Mouse (Mus musculus) liver, embryonic 13.5 days (tissue): ENCODE data around the gene Smad6. TPM values are rescaled to one million over a fixed set of nuclear protein-coding genes. Genes with fewer than 3 reads are reported as not detected.

ENCODE experiments used
- ATAC-seq: fragments of 200-750 bp; cut with Nextera tagmentation; 2 replicates; pipeline ENCODE4 v1.8.0; 2017; ENCODE audit warnings: low read depth, mild to moderate bottlenecking, moderate number of reproducible peaks, moderate library complexity
- DNase-seq: peaks from one replicate; pipeline ENCODE4 v3.0.0; 2022
- H3K27ac ChIP-seq: fragments of 300-500 bp; sonication (generic); 2 replicates; pipeline ENCODE4 v1.5.1; 2015; ENCODE audit warnings: moderate library complexity, mild to moderate bottlenecking, inconsistent platforms
- H3K27me3 ChIP-seq: fragments of 300-500 bp; sonication (generic); 2 replicates; pipeline ENCODE4 v1.6.1; 2015; ENCODE audit warnings: mild to moderate bottlenecking, inconsistent platforms
- H3K36me3 ChIP-seq: fragments of 300-500 bp; sonication (generic); 2 replicates; pipeline ENCODE4 v1.6.1; 2015; ENCODE audit warnings: mild to moderate bottlenecking, inconsistent platforms
- H3K4me1 ChIP-seq: fragments of 300-500 bp; sonication (generic); replicated peaks from 2 replicates; pipeline ENCODE4 v1.6.1; 2015; ENCODE audit warnings: inconsistent platforms
- H3K4me2 ChIP-seq: fragments of 300-500 bp; sonication (generic); 2 replicates; pipeline ENCODE4 v1.6.1; 2015; ENCODE audit warnings: inconsistent platforms, mild to moderate bottlenecking, moderate library complexity
- H3K4me3 ChIP-seq: fragments of 300-500 bp; sonication (generic); replicated peaks from 2 replicates; pipeline ENCODE4 v1.5.1; 2015; ENCODE audit warnings: mild to moderate bottlenecking, inconsistent platforms
- H3K9ac ChIP-seq: fragments of 300-500 bp; sonication (generic); 2 replicates; pipeline ENCODE4 v1.6.1; 2015; ENCODE audit warnings: mild to moderate bottlenecking, inconsistent platforms
- H3K9me3 ChIP-seq: fragments of 300-500 bp; sonication (generic); replicated peaks from 2 replicates; pipeline ENCODE4 v1.6.1; 2016; ENCODE audit warnings: inconsistent platforms
- WGBS: fragments of 180-500 bp; shearing (Covaris S2); methylation state at CpG from one replicate; pipeline ENCODE4 v1.1.7; 2015; ENCODE audit not compliant: insufficient replicate concordance; 5-methylcytosine and 5-hydroxymethylcytosine counted together
- polyA plus RNA-seq: library from polyadenylated mRNA; unstranded; fragments of >200 nt; fragmentation: Nextera tagmentation; extraction: Ambion mirVana; gene quantifications from 2 replicates; pipeline ENCODE4 v1.2.1, GENCODE M21; 2015

The Smad6 gene
- polyA plus RNA-seq, 1 experiment from 2014 or later = 2.5 TPM

GRCm38 (mm10) chr9:63969467-63969866, 52.4 kb downstream of the Smad6 start:
- peaks cover 74% of the 10 kb centered on the region for H3K4me1 ChIP-seq
- 0 out of 2 replicates have a peak, but pooled peaks cover 4% of the 10 kb centered on the region for H3K27me3 ChIP-seq
- DNase-seq (no peak), ATAC-seq (no peak)
- H3K9ac ChIP-seq = no peak overlapping the region
- no peak overlapping the region for H3K4me2 ChIP-seq
- no peak overlapping the region for H3K4me3 ChIP-seq
- no peaks in the 10 kb centered on the region for H3K9me3 ChIP-seq
- H3K36me3 ChIP-seq = no peaks in the 10 kb centered on the region
- WGBS = 73% methylated on average over 10 of the region's 10 CpGs
- no peak overlapping the region for H3K27ac ChIP-seq

- no peaks in the 10 kb centered on the region for H3K9me3 ChIP-seq
- WGBS = 66% methylated on average over 9 of the region's 9 CpGs
- 0 out of 2 replicates have a peak, but pooled peaks cover 4% of the 10 kb centered on the region for H3K27me3 ChIP-seq
- no peak overlapping the region for H3K4me2 ChIP-seq
- no peaks in the 10 kb centered on the region for H3K36me3 ChIP-seq
- no peak for ATAC-seq
- H3K27ac ChIP-seq = no peak overlapping the region
- DNase-seq = no peak
- H3K4me3 ChIP-seq = no peak overlapping the region
- H3K4me1 ChIP-seq = peaks cover 75% of the 10 kb centered on the region
- no peak overlapping the region for H3K9ac ChIP-seq
These were observed 53.3 kb downstream of the Smad6 start for GRCm38 (mm10) chr9:63968592-63968991.

GRCm38 (mm10) chr9:63967408-63968172, 54.3 kb downstream of the Smad6 start:
- H3K4me3 ChIP-seq = no peak overlapping the region
- H3K4me2 ChIP-seq = no peak overlapping the region
- no peaks in the 10 kb centered on the region for H3K9me3 ChIP-seq
- no peak for DNase-seq
- no peak overlapping the region for H3K27ac ChIP-seq
- H3K4me1 ChIP-seq = peaks cover 76% of the 10 kb centered on the region
- 57% methylated on average over 14 of the region's 14 CpGs for WGBS
- H3K9ac ChIP-seq = no peak overlapping the region
- H3K27me3 ChIP-seq = 0 out of 2 replicates have a peak, but pooled peaks cover 4% of the 10 kb centered on the region
- ATAC-seq = no peak
- no peaks in the 10 kb centered on the region for H3K36me3 ChIP-seq

GRCm38 (mm10) chr9:63965579-63965981, 56.3 kb downstream of the Smad6 start:
- Histone ChIP-seq H3K27me3 (0 out of 2 replicates have a peak, but pooled peaks cover 4% of the 10 kb centered on the region), H3K4me3 (no peak overlapping the region), H3K9me3 (no peaks in the 10 kb centered on the region), H3K27ac (no peak overlapping the region), H3K36me3 (no peaks in the 10 kb centered on the region), H3K9ac (no peak overlapping the region), H3K4me1 (peaks cover 73% of the 10 kb centered on the region), H3K4me2 (no peak overlapping the region)
- no peak for DNase-seq
- ATAC-seq = no peak
- WGBS = 59% methylated on average over 4 of the region's 4 CpGs

- no peak overlapping the region for H3K27ac ChIP-seq
- DNase-seq = no peak
- H3K27me3 ChIP-seq = no peaks in the 10 kb centered on the region
- H3K4me3 ChIP-seq = no peak overlapping the region
- no peak overlapping the region for H3K4me2 ChIP-seq
- WGBS = 62% methylated on average over 6 of the region's 6 CpGs
- no peaks in the 10 kb centered on the region for H3K36me3 ChIP-seq
- no peak for ATAC-seq
- H3K4me1 ChIP-seq = peaks cover 84% of the 10 kb centered on the region
- no peaks in the 10 kb centered on the region for H3K9me3 ChIP-seq
- H3K9ac ChIP-seq = no peak overlapping the region
These were observed 60.0 kb downstream of the Smad6 start for GRCm38 (mm10) chr9:63961881-63962280.

GRCm38 (mm10) chr9:63960829-63961185, 61.1 kb downstream of the Smad6 start:
- Histone ChIP-seq H3K4me1 (peaks cover 79% of the 10 kb centered on the region), H3K4me3 (no peak overlapping the region), H3K9ac (no peak overlapping the region), H3K27me3 (no peaks in the 10 kb centered on the region), H3K36me3 (no peaks in the 10 kb centered on the region), H3K4me2 (peak overlapping the region; percentile 10; the same call in 1 of the 2 replicates), H3K27ac (peak overlapping the region; percentile 24; the same call in 1 of the 2 replicates), H3K9me3 (no peaks in the 10 kb centered on the region)
- 24% methylated on average over 4 of the region's 4 CpGs for WGBS
- ATAC-seq (no peak), DNase-seq (no peak)

- Histone ChIP-seq H3K9ac (no peak overlapping the region), H3K4me2 (peak overlapping the region; percentile 10; the same call in 1 of the 2 replicates), H3K27me3 (no peaks in the 10 kb centered on the region), H3K27ac (peak overlapping the region; percentile 37), H3K9me3 (no peaks in the 10 kb centered on the region), H3K36me3 (no peaks in the 10 kb centered on the region), H3K4me1 (peaks cover 75% of the 10 kb centered on the region), H3K4me3 (no peak overlapping the region)
- WGBS = 11% methylated on average over 21 of the region's 21 CpGs
- DNase-seq = no peak
- ATAC-seq = no peak
These were observed 61.7 kb downstream of the Smad6 start for GRCm38 (mm10) chr9:63959933-63960828.

GRCm38 (mm10) chr9:63959129-63959932, 62.5 kb downstream of the Smad6 start:
- Histone ChIP-seq H3K4me2 (no peak overlapping the region), H3K27ac (peak overlapping the region; percentile 43), H3K36me3 (no peaks in the 10 kb centered on the region), H3K4me1 (peaks cover 70% of the 10 kb centered on the region), H3K27me3 (no peaks in the 10 kb centered on the region), H3K4me3 (no peak overlapping the region), H3K9ac (no peak overlapping the region), H3K9me3 (no peaks in the 10 kb centered on the region)
- no peak for DNase-seq
- WGBS = 65% methylated on average over 17 of the region's 17 CpGs
- ATAC-seq = no peak

- H3K4me3 ChIP-seq = no peak overlapping the region
- DNase-seq (no peak), ATAC-seq (no peak)
- H3K36me3 ChIP-seq = peaks cover 3% of the 10 kb centered on the region; the same call in 1 of the 2 replicates
- WGBS = 51% methylated on average over 15 of the region's 15 CpGs
- no peak overlapping the region for H3K4me2 ChIP-seq
- peak overlapping the region; percentile 43 for H3K27ac ChIP-seq
- H3K9me3 ChIP-seq = no peaks in the 10 kb centered on the region
- no peak overlapping the region for H3K9ac ChIP-seq
- no peaks in the 10 kb centered on the region for H3K27me3 ChIP-seq
- peaks cover 61% of the 10 kb centered on the region for H3K4me1 ChIP-seq
These were observed 63.4 kb downstream of the Smad6 start for GRCm38 (mm10) chr9:63958337-63959030.

GRCm38 (mm10) chr9:63957647-63958185, 64.1 kb downstream of the Smad6 start:
- Histone ChIP-seq H3K4me1 (peaks cover 53% of the 10 kb centered on the region), H3K27ac (no peak overlapping the region), H3K4me2 (no peak overlapping the region), H3K36me3 (peaks cover 5% of the 10 kb centered on the region; the same call in 1 of the 2 replicates), H3K27me3 (no peaks in the 10 kb centered on the region), H3K9me3 (no peaks in the 10 kb centered on the region), H3K9ac (no peak overlapping the region), H3K4me3 (no peak overlapping the region)
- no peak for ATAC-seq
- no peak for DNase-seq
- 46% methylated on average over 11 of the region's 11 CpGs for WGBS
